Mouse (Mus musculus): ENCODE results near the gene Arnt2. TPM values are rescaled to one million over a fixed set of nuclear protein-coding genes. Genes with fewer than 3 reads are reported as not detected.

Arnt2 gene
- polyA plus RNA-seq, 1 experiment from 2014 or later: 83.8 TPM

- Histone ChIP-seq H3K9ac (replicated peaks; ENCODE audit: low read depth, low read length) (no peak overlapping the region), H3K27me3 (ENCODE audit: control insufficient read depth, insufficient read depth, low read length) (no peaks in the 10 kb centered on the region), H3K9me3 (ENCODE audit: control insufficient read depth, low read length) (no peaks in the 10 kb centered on the region), H3K4me1 (ENCODE audit: control insufficient read depth, insufficient read depth, low read length) (no peaks in the 10 kb centered on the region), H3K4me3 (ENCODE audit: low read depth, low read length) (no peak overlapping the region), H3K4me2 (ENCODE audit: low read depth, low read length) (no peak overlapping the region), H3K36me3 (ENCODE audit: control insufficient read depth, insufficient read depth, low read length) (no peaks in the 10 kb centered on the region), H3K27ac (ENCODE audit: low read depth, low read length) (no peak overlapping the region)
- no peak for ATAC-seq (ENCODE audit: low read depth)
- 94% methylated on average over 13 of the region's 13 CpGs for WGBS
These were observed 208.6 kb downstream of the Arnt2 start for GRCm38 (mm10) chr7:84201151-84202068.

- WGBS: 89% methylated on average over 6 of the region's 6 CpGs
- no peak overlapping the region for H3K4me3 ChIP-seq (ENCODE audit: low read depth, low read length)
These were observed 212.6 kb downstream of the Arnt2 start for GRCm38 (mm10) chr7:84197208-84197860.

More at GRCm38 (mm10) chr7:84197208-84197860, 212.6 kb downstream of the Arnt2 start:
- Histone ChIP-seq H3K4me2 (ENCODE audit: low read depth, low read length) (no peak overlapping the region), H3K9ac (replicated peaks; ENCODE audit: low read depth, low read length) (no peak overlapping the region), H3K27ac (ENCODE audit: low read depth, low read length) (no peak overlapping the region), H3K36me3 (ENCODE audit: control insufficient read depth, insufficient read depth, low read length) (no peaks in the 10 kb centered on the region), H3K9me3 (ENCODE audit: control insufficient read depth, low read length) (no peaks in the 10 kb centered on the region), H3K4me1 (ENCODE audit: control insufficient read depth, insufficient read depth, low read length) (no peaks in the 10 kb centered on the region), H3K27me3 (ENCODE audit: control insufficient read depth, insufficient read depth, low read length) (no peaks in the 10 kb centered on the region)
- no peak for ATAC-seq (ENCODE audit: low read depth)

Other genes with a start within 250 kb of the Arnt2 start
- 3.9 and 5.9 TPM in 2 replicates for gene Gm2115, start 118.8 kb upstream of the Arnt2 start, polyA plus RNA-seq (2014; fragmentation: Nextera tagmentation; extraction: Ambion mirVana)
- 10.0 and 10.7 TPM in 2 replicates for gene Fah, start 196.5 kb upstream of the Arnt2 start, polyA plus RNA-seq (2014; fragmentation: Nextera tagmentation; extraction: Ambion mirVana)

Measured in neural tube, embryonic 14.5 days (tissue).